Comparison of ENCODE assay signal across 6 mouse cellular contexts in genomic region chr11:80066373-80066772, GRCm38 (mm10). TPM values are rescaled to one million over a fixed set of nuclear protein-coding genes. Genes with fewer than 3 reads are reported as not detected.
DNase-seq lines count a peak whose midpoint lies in the region; ATAC-seq and TF ChIP-seq lines count a peak whose summit lies in the region.
"Not testable (repeated sequence)": the region's sequence is repeated elsewhere in the genome, so short reads cannot be mapped to it uniquely, and the experiment has no call there.

No protein-coding gene starts in this region.

- not testable (repeated sequence) for H3K4me3 ChIP-seq in E14TG2a.4 (replicated peaks; ENCODE audit: low read length); gastrocnemius, adult 2 months; intestine, postnatal 0 days (ENCODE audit: low read depth, low read length); left cerebral cortex, adult 2 months

- WGBS in intestine, postnatal 0 days, result 84% methylated on average over 4 of the region's 4 CpGs

- H3K4me2 ChIP-seq in intestine, postnatal 0 days (replicated peaks; ENCODE audit: low read depth), result not testable (repeated sequence)

- H3K36me3 ChIP-seq in E14TG2a.4 (ENCODE audit: insufficient read depth, low read length), result peaks cover 43% of the 10 kb centered on the region
- H3K36me3 ChIP-seq in intestine, postnatal 0 days (ENCODE audit: control insufficient read depth, insufficient read depth), result not testable (repeated sequence)

- H3K27ac ChIP-seq in gastrocnemius, adult 2 months; intestine, postnatal 0 days (ENCODE audit: low read depth, low read length); left cerebral cortex, adult 2 months: not testable (repeated sequence)

- not testable (repeated sequence) for H3K27me3 ChIP-seq in E14TG2a.4 (ENCODE audit: insufficient read depth, low read length); intestine, postnatal 0 days (replicated peaks; ENCODE audit: control insufficient read depth, insufficient read depth, low read length)

- not testable (repeated sequence) for DNase-seq in gastrocnemius, adult 2 months; left cerebral cortex, adult 2 months (ENCODE audit: extremely low spot score in 1 of 2, low spot score in 2 of 2)
- DNase-seq in lung, postnatal 36 days, result peak; percentile 35
- peak; percentile 47 for DNase-seq in thymus, postnatal 14 days

- H3K9me3 ChIP-seq in E14TG2a.4 (ENCODE audit: low read length); intestine, postnatal 0 days (ENCODE audit: control insufficient read depth): not testable (repeated sequence)

- intact Hi-C loops in gastrocnemius, adult 2 months (cut with DNase I); left cerebral cortex, adult 2 months (cut with DNase I): not testable (repeated sequence)

- TF ChIP-seq CTCF in E14TG2a.4 (conservative IDR thresholded peaks at IDR 0.05; ENCODE audit: low read length), result peak; percentile 23
- peak; percentile 31; the same call in 1 of the 2 replicates for TF ChIP-seq CTCF in gastrocnemius, adult 2 months (IDR thresholded peaks at IDR 0.05)
- peak; percentile 19 for TF ChIP-seq CTCF in intestine, postnatal 0 days (IDR thresholded peaks at IDR 0.05; ENCODE audit: low read depth)
- TF ChIP-seq CTCF in left cerebral cortex, adult 2 months (IDR thresholded peaks at IDR 0.05), result peak; percentile 37

- ATAC-seq in intestine, postnatal 0 days, result not testable (repeated sequence)

- peaks cover 24% of the 10 kb centered on the region for H3K4me1 ChIP-seq in E14TG2a.4 (replicated peaks; ENCODE audit: low read depth, low read length)
- not testable (repeated sequence) for H3K4me1 ChIP-seq in intestine, postnatal 0 days (replicated peaks; ENCODE audit: control insufficient read depth, insufficient read depth, low read length)

- H3K9ac ChIP-seq in intestine, postnatal 0 days (ENCODE audit: low read depth, low read length), result not testable (repeated sequence)

RNA-seq across cellular contexts. Expression of gene Crlf3, which starts 14.4 kb away (rescaled TPM):
- 1 to 10 TPM; 4.1 to 6.6 TPM for total RNA-seq in gastrocnemius, adult 2 months (2021)
- polyA plus RNA-seq in intestine, postnatal 0 days (2015; fragmentation: Nextera tagmentation; extraction: Ambion mirVana), result 13.2 and 14.2 TPM in 2 replicates
- total RNA-seq in left cerebral cortex, adult 2 months (2021), result 10 to 100 TPM; 12.3 to 15.4 TPM

RNA-seq across cellular contexts. Expression of gene Atad5, which starts 22.8 kb away (rescaled TPM):
- total RNA-seq in gastrocnemius, adult 2 months (2021), result under 1 TPM; 0.74 to 0.81 TPM
- polyA plus RNA-seq in intestine, postnatal 0 days (2015; fragmentation: Nextera tagmentation; extraction: Ambion mirVana), result 2.2 and 2.4 TPM in 2 replicates
- total RNA-seq in left cerebral cortex, adult 2 months (2021), result 1 to 10 TPM; 3.1 to 3.6 TPM
